Mouse (Mus musculus) MEL (cell line): ENCODE measurements around the gene Ggnbp2.

Source experiments
- CTCF ChIP-seq, 3 experiments: IDR thresholded peaks in 2 of 3; conservative IDR thresholded peaks in 1 of 3; 2 replicates each; pipeline ENCODE4 v1.5.1; 2011 to 2012; ENCODE audit warnings: low read length in 3 of 3, low read depth in 2 of 3, mild to moderate bottlenecking in 2 of 3, improper control_type of control experiment in 1 of 3, inconsistent platforms in 1 of 3, mixed read lengths in 1 of 3, moderate library complexity in 1 of 3; ENCODE audit not compliant: control insufficient read depth in 1 of 3, insufficient read depth in 1 of 3, poor library complexity in 1 of 3, severe bottlenecking in 1 of 3
- MEF2A ChIP-seq: IDR thresholded peaks from 2 replicates; pipeline ENCODE4 v1.6.1; 2014; ENCODE audit warnings: low read depth, mild to moderate bottlenecking, inconsistent platforms, low read length, improper control_type of control experiment; ENCODE audit not compliant: poor library complexity, insufficient replicate concordance, severe bottlenecking; ENCODE audit errors: extremely low read depth
- POLR2A ChIP-seq, 2 experiments: IDR thresholded peaks; 2 replicates each; pipeline ENCODE4 v1.6.1; 2011 to 2012; ENCODE audit warnings: low read length in 2 of 2, mild to moderate bottlenecking in 2 of 2, control low read depth in 1 of 2, improper control_type of control experiment in 1 of 2, low read depth in 1 of 2, moderate library complexity in 1 of 2; ENCODE audit not compliant: control insufficient read depth in 1 of 2, insufficient read depth in 1 of 2, poor library complexity in 1 of 2
- TAL1 ChIP-seq: IDR thresholded peaks from 2 replicates; pipeline ENCODE4 v1.6.1; 2012; ENCODE audit warnings: mild to moderate bottlenecking, inconsistent platforms, low read length, moderate library complexity, mixed read lengths

DNA sequence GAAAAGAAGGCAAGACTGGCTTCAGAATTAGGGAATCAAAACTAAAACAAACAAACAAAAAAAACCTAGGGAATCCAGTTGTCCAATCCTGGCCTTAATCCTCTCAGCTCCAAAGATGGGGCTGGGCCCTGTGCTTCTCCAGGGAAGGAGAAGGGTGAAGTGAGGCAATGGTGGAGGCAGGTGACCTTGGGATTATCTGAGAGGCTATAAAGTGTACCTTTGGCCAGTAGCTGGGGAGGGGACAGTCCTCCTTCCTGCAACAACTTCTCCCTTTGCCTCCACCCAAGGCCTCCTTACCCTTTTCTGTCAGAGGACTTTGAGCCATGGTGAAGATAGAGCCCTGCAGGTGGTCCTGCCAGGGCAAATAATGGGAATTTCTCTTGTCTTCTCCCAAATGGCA is 43.1 kb downstream of the Ggnbp2 start:
- TF ChIP-seq POLR2A (IDR thresholded peaks at IDR 0.05; ENCODE audit: control insufficient read depth in 1 of 2, insufficient read depth in 1 of 2, low read depth in 1 of 2, low read length in 2 of 2, poor library complexity in 1 of 2) (no peak), CTCF (IDR thresholded peaks at IDR 0.05 in 2 of 3, conservative IDR thresholded peaks at IDR 0.05 in 1 of 3; ENCODE audit: control insufficient read depth in 1 of 3, insufficient read depth in 1 of 3, low read depth in 2 of 3, low read length in 3 of 3, poor library complexity in 1 of 3, severe bottlenecking in 1 of 3) (no peak), MEF2A (no peak), TAL1 (no peak)
